Comparison of ENCODE assay signal across 19 mouse cellular contexts in the genomic region with DNA sequence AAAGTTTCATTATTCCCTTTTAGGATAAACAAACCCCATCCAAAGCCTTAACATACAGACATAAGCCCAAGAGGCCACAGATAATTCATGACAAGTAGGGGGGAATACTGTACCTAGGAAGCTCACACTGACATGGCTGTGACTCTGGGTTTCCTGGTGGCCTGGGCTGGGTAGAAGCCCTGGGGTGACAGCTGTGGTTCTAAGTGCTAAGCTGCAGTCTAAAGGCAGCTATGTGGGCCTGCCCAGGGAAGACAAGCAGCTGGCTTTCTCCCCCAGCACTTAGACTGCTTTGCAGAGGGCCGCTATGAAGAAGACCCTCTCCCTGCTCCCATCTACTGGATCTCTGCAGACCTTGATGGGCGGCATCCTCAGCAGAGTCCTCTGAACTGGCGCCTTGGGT.
"Had no signal": no experiment of that assay in that cellular context is flagged by ENCODE, and none has a peak within 500 bp of the region (broad histone marks: within the 10 kb centered on the region; RNA-seq: fewer than 3 reads in every experiment).

No protein-coding gene starts in this region.

- H3K36me3 ChIP-seq: kidney, embryonic 15.5 days; limb, embryonic 15.5 days; midbrain, embryonic 12.5 days; midbrain, embryonic 15.5 days; neural tube, embryonic 13.5 days; stomach, embryonic 15.5 days had no signal

- H3K9ac ChIP-seq: kidney, embryonic 15.5 days; limb, embryonic 15.5 days; liver, embryonic 14.5 days; liver, postnatal 0 days; lung, embryonic 14.5 days; midbrain, embryonic 12.5 days; midbrain, embryonic 15.5 days; neural tube, embryonic 13.5 days; stomach, embryonic 15.5 days had no signal

- H3K27me3 ChIP-seq: kidney, embryonic 15.5 days; limb, embryonic 15.5 days; midbrain, embryonic 12.5 days; midbrain, embryonic 15.5 days; stomach, embryonic 15.5 days had no signal

- H3K4me3 ChIP-seq: kidney, embryonic 15.5 days; limb, embryonic 15.5 days; midbrain, embryonic 12.5 days; midbrain, embryonic 15.5 days; neural tube, embryonic 13.5 days; stomach, embryonic 15.5 days had no signal

- H3K4me2 ChIP-seq: kidney, embryonic 15.5 days; limb, embryonic 15.5 days; liver, embryonic 11.5 days; lung, embryonic 14.5 days; midbrain, embryonic 12.5 days; midbrain, embryonic 15.5 days; neural tube, embryonic 13.5 days; stomach, embryonic 15.5 days had no signal

- H3K9me3 ChIP-seq: kidney, embryonic 15.5 days; limb, embryonic 15.5 days; midbrain, embryonic 12.5 days; midbrain, embryonic 15.5 days; neural tube, embryonic 13.5 days; stomach, embryonic 15.5 days had no signal

- DNase-seq: kidney, adult 8-10 months; kidney, postnatal 10 days; layer of hippocampus, adult 9-11 months; liver, postnatal 0 days; lung, embryonic 14.5 days; retina, postnatal 1 day; right cerebral cortex, postnatal 25 days; spleen, adult 18-20 months; thymus, postnatal 25 days had no signal

- ATAC-seq: lung, postnatal 0 days; midbrain, embryonic 15.5 days had no signal

- H3K27ac ChIP-seq: kidney, embryonic 15.5 days; limb, embryonic 15.5 days; liver, embryonic 14.5 days; macrophage; midbrain, embryonic 12.5 days; midbrain, embryonic 15.5 days; neural tube, embryonic 13.5 days; stomach, embryonic 15.5 days had no signal
